Mouse (Mus musculus) liver, embryonic 14.5 days (tissue): ENCODE data around the gene Syt8. TPM values are rescaled to one million over a fixed set of nuclear protein-coding genes. Genes with fewer than 3 reads are reported as not detected.

Source experiments
- ATAC-seq: fragments of 200-750 bp; cut with Nextera tagmentation; 2 replicates; pipeline ENCODE4 v1.8.0; 2017; ENCODE audit warnings: moderate number of reproducible peaks, mild to moderate bottlenecking, moderate library complexity; ENCODE audit not compliant: insufficient read depth
- DNase-seq, 3 experiments: peaks; one replicate each; pipeline ENCODE4 v3.0.0-alpha.2; 2012 to 2013; ENCODE audit warnings: low read depth in 3 of 3, low spot score in 3 of 3
- H3K27ac ChIP-seq: fragments of 300-500 bp; sonication (generic); 2 replicates; pipeline ENCODE4 v1.5.1; 2014; ENCODE audit warnings: moderate library complexity, mild to moderate bottlenecking, control low read depth, inconsistent platforms
- H3K27me3 ChIP-seq: fragments of 300-500 bp; sonication (generic); 2 replicates; pipeline ENCODE4 v1.6.1; 2014; ENCODE audit warnings: mild to moderate bottlenecking, low read length, moderate library complexity; ENCODE audit not compliant: control insufficient read depth, insufficient read depth
- H3K36me3 ChIP-seq: fragments of 300-500 bp; sonication (generic); replicated peaks from 2 replicates; pipeline ENCODE4 v1.6.1; 2014; ENCODE audit warnings: low read depth; ENCODE audit not compliant: control insufficient read depth, insufficient read depth
- H3K4me1 ChIP-seq, 2 experiments: fragments of 200-500 bp in 1 of 2; fragments of 300-500 bp in 1 of 2; sonication (generic) in 1 of 2; replicated peaks; 2 replicates each; pipeline ENCODE4 v1.6.1; 2012 to 2014; ENCODE audit warnings: antibody characterized with exemption in 1 of 2, inconsistent platforms in 1 of 2, low read length in 1 of 2; ENCODE audit not compliant: control insufficient read depth in 2 of 2, insufficient read depth in 2 of 2
- H3K4me2 ChIP-seq: fragments of 300-500 bp; sonication (generic); 2 replicates; pipeline ENCODE4 v1.6.1; 2014; ENCODE audit warnings: low read depth, mild to moderate bottlenecking, control low read depth, moderate library complexity
- H3K4me3 ChIP-seq, 2 experiments: fragments of 200-500 bp in 1 of 2; fragments of 300-500 bp in 1 of 2; sonication (generic) in 1 of 2; 2 replicates each; pipeline ENCODE4 v1.5.1; 2012 to 2014; ENCODE audit warnings: low read depth in 2 of 2, low read length in 2 of 2, mild to moderate bottlenecking in 2 of 2, control low read depth in 1 of 2, inconsistent platforms in 1 of 2, moderate library complexity in 1 of 2; ENCODE audit not compliant: insufficient read depth in 1 of 2
- H3K9ac ChIP-seq: fragments of 300-500 bp; sonication (generic); replicated peaks from 2 replicates; pipeline ENCODE4 v1.6.1; 2014; ENCODE audit warnings: mild to moderate bottlenecking, control low read depth, moderate library complexity
- H3K9me3 ChIP-seq: fragments of 300-500 bp; sonication (generic); 2 replicates; pipeline ENCODE4 v1.6.1; 2016; ENCODE audit warnings: low read length, mixed read lengths; ENCODE audit not compliant: control insufficient read depth
- CTCF ChIP-seq: IDR thresholded peaks from 2 replicates; pipeline ENCODE4 v1.5.1; 2016; ENCODE audit warnings: antibody characterized with exemption, low read depth, control low read depth
- EP300 ChIP-seq: IDR thresholded peaks from 2 replicates; pipeline ENCODE4 v1.6.1; 2016; ENCODE audit warnings: antibody characterized with exemption, low read depth
- WGBS: fragments of 180-500 bp; shearing (Covaris S2); extraction: QIAGEN DNeasy Blood & Tissue Kit; methylation state at CpG from one replicate; pipeline ENCODE4 v1.1.7; 2014; ENCODE audit not compliant: insufficient replicate concordance; 5-methylcytosine and 5-hydroxymethylcytosine counted together
- polyA plus RNA-seq, 2 experiments: library from polyadenylated mRNA; depleted of rRNA in 1 of 2; stranded (reverse) in 1 of 2; unstranded in 1 of 2; fragments of >200 nt; fragmentation: Nextera tagmentation in 1 of 2; extraction: Ambion mirVana in 1 of 2; gene quantifications; 2 replicates each; pipeline versions ENCODE4 v1.2.1 to v1.2.3; 2012 to 2014

Gene Syt8
- polyA plus RNA-seq, 2 experiments = 0.03 TPM; not detected in 1

GRCm38 (mm10) chr7:142446264-142446663, 11.6 kb downstream of the Syt8 start:
- peaks cover 0 to 3% of the 10 kb centered on the region in 2 experiments; a peak in 1 of 4 replicates for H3K4me1 ChIP-seq
- H3K9me3 ChIP-seq = no peaks in the 10 kb centered on the region
- 67% methylated on average over 4 of the region's 4 CpGs for WGBS
- no peak for TF ChIP-seq CTCF
- TF ChIP-seq EP300 = no peak
- H3K9ac ChIP-seq = no peak overlapping the region
- ATAC-seq = no peak
- no peaks in the 10 kb centered on the region for H3K27me3 ChIP-seq
- no peaks in the 10 kb centered on the region for H3K36me3 ChIP-seq
- DNase-seq = no peak
- H3K4me2 ChIP-seq = no peak overlapping the region
- H3K4me3 ChIP-seq = no peak overlapping the region
- no peak overlapping the region for H3K27ac ChIP-seq

GRCm38 (mm10) chr7:142449038-142449617, 14.5 kb downstream of the Syt8 start:
- H3K4me2 ChIP-seq = no peak overlapping the region
- no peak overlapping the region for H3K4me3 ChIP-seq
- ATAC-seq = no peak
- TF ChIP-seq EP300 (no peak), CTCF (no peak)
- no peaks in the 10 kb centered on the region for H3K36me3 ChIP-seq
- H3K9ac ChIP-seq = no peak overlapping the region
- H3K4me1 ChIP-seq = peaks cover 0 to 3% of the 10 kb centered on the region in 2 experiments; a peak in 1 of 4 replicates
- H3K27me3 ChIP-seq = no peaks in the 10 kb centered on the region
- no peaks in the 10 kb centered on the region for H3K9me3 ChIP-seq
- DNase-seq = no peak
- WGBS = 39% methylated on average over 6 of the region's 6 CpGs
- H3K27ac ChIP-seq = no peak overlapping the region

- 50% methylated on average over 1 of the region's 1 CpGs for WGBS
- H3K4me1 ChIP-seq = peaks cover 0 to 17% of the 10 kb centered on the region in 2 experiments; a peak in 2 of 4 replicates
- H3K9me3 ChIP-seq = no peaks in the 10 kb centered on the region
- no peak overlapping the region for H3K4me2 ChIP-seq
- H3K4me3 ChIP-seq = no peak overlapping the region
- ATAC-seq (no peak), DNase-seq (no peak)
- H3K27me3 ChIP-seq = no peaks in the 10 kb centered on the region
- H3K27ac ChIP-seq = no peak overlapping the region
- H3K36me3 ChIP-seq = no peaks in the 10 kb centered on the region
- TF ChIP-seq EP300 (no peak), CTCF (no peak)
- no peak overlapping the region for H3K9ac ChIP-seq
These were observed 20.1 kb downstream of the Syt8 start for GRCm38 (mm10) chr7:142454706-142455105.

- H3K36me3 ChIP-seq = no peaks in the 10 kb centered on the region
- H3K4me1 ChIP-seq = peaks cover 0 to 17% of the 10 kb centered on the region in 2 experiments; a peak in 2 of 4 replicates
- H3K9ac ChIP-seq = no peak overlapping the region
- no peak for ATAC-seq
- H3K27me3 ChIP-seq = no peaks in the 10 kb centered on the region
- TF ChIP-seq CTCF = no peak
- no peak for TF ChIP-seq EP300
- H3K27ac ChIP-seq = no peak overlapping the region
- H3K9me3 ChIP-seq = no peaks in the 10 kb centered on the region
- no peak overlapping the region for H3K4me3 ChIP-seq
- 58% methylated on average over 2 of the region's 2 CpGs for WGBS
- H3K4me2 ChIP-seq = no peak overlapping the region
- DNase-seq = no peak
These were observed 20.6 kb downstream of the Syt8 start for GRCm38 (mm10) chr7:142455251-142455650.

- no peak for DNase-seq
- Histone ChIP-seq H3K27ac (no peak overlapping the region), H3K9ac (no peak overlapping the region), H3K27me3 (no peaks in the 10 kb centered on the region), H3K4me1 (peaks cover 0 to 17% of the 10 kb centered on the region in 2 experiments; a peak in 2 of 4 replicates), H3K36me3 (no peaks in the 10 kb centered on the region), H3K4me2 (no peak overlapping the region), H3K9me3 (no peaks in the 10 kb centered on the region), H3K4me3 (no peak overlapping the region)
- no peak for ATAC-seq
- 55% methylated on average over 3 of the region's 3 CpGs for WGBS
- TF ChIP-seq CTCF (no peak), EP300 (no peak)
These were observed 22.2 kb downstream of the Syt8 start for GRCm38 (mm10) chr7:142456806-142457205.
